Mouse (Mus musculus): Measurements from ENCODE around the gene Polr1e. TPM values are rescaled to one million over a fixed set of nuclear protein-coding genes. Genes with fewer than 3 reads are reported as not detected.

Gene Polr1e
- polyA plus RNA-seq, 1 experiment: 11.5 TPM

- Histone ChIP-seq H3K27me3 (ENCODE audit: control insufficient read depth, insufficient read depth, low read length) (no peaks in the 10 kb centered on the region), H3K27ac (ENCODE audit: insufficient read depth, low read length) (no peak overlapping the region), H3K4me3 (replicated peaks; ENCODE audit: insufficient read depth, low read depth, low read length) (no peak overlapping the region), H3K4me1 (ENCODE audit: control insufficient read depth, insufficient read depth, low read length) (peaks cover 17% of the 10 kb centered on the region)
- 94% methylated on average over 10 of the region's 10 CpGs for WGBS
- DNase-seq: no peak
- no peak for TF ChIP-seq POLR2A (IDR thresholded peaks at IDR 0.05; ENCODE audit: borderline replicate concordance, insufficient read depth, low read length)
- TF ChIP-seq CTCF (IDR thresholded peaks at IDR 0.05; ENCODE audit: borderline replicate concordance, insufficient read depth, low read depth, low read length): no peak
Measured at GRCm38 (mm10) chr4:44976921-44977710, 41.3 kb upstream of the Polr1e start.

- TF ChIP-seq POLR2A (IDR thresholded peaks at IDR 0.05; ENCODE audit: borderline replicate concordance, insufficient read depth, low read length): no peak
- TF ChIP-seq CTCF (IDR thresholded peaks at IDR 0.05; ENCODE audit: borderline replicate concordance, insufficient read depth, low read depth, low read length): no peak
- Histone ChIP-seq H3K4me1 (ENCODE audit: control insufficient read depth, insufficient read depth, low read length) (peaks cover 21% of the 10 kb centered on the region), H3K27ac (ENCODE audit: insufficient read depth, low read length) (no peak overlapping the region), H3K27me3 (ENCODE audit: control insufficient read depth, insufficient read depth, low read length) (no peaks in the 10 kb centered on the region), H3K4me3 (replicated peaks; ENCODE audit: insufficient read depth, low read depth, low read length) (no peak overlapping the region)
- WGBS: 85% methylated on average over 5 of the region's 5 CpGs
- DNase-seq: no peak
Measured at GRCm38 (mm10) chr4:44978175-44978574, 40.2 kb upstream of the Polr1e start.

GRCm38 (mm10) chr4:44979794-44980338 is 38.5 kb upstream of the Polr1e start:
- H3K27ac ChIP-seq (ENCODE audit: insufficient read depth, low read length): no peak overlapping the region
- no peaks in the 10 kb centered on the region for H3K27me3 ChIP-seq (ENCODE audit: control insufficient read depth, insufficient read depth, low read length)
- TF ChIP-seq CTCF (IDR thresholded peaks at IDR 0.05; ENCODE audit: borderline replicate concordance, insufficient read depth, low read depth, low read length): no peak
- no peak for TF ChIP-seq POLR2A (IDR thresholded peaks at IDR 0.05; ENCODE audit: borderline replicate concordance, insufficient read depth, low read length)
- peaks cover 14% of the 10 kb centered on the region for H3K4me1 ChIP-seq (ENCODE audit: control insufficient read depth, insufficient read depth, low read length)
- 86% methylated on average over 7 of the region's 7 CpGs for WGBS
- DNase-seq: no peak
- no peak overlapping the region for H3K4me3 ChIP-seq (replicated peaks; ENCODE audit: insufficient read depth, low read depth, low read length)

GRCm38 (mm10) chr4:44981280-44981973 is 37.0 kb upstream of the Polr1e start, which contains the start of gene Grhpr:
TSS of gene Grhpr (plus strand) at chr4:44981395.
- peak within 1 kb of the TSS; percentile 89 for H3K27ac ChIP-seq (ENCODE audit: insufficient read depth, low read length)
- under 1% methylated on average over 40 of the region's 40 CpGs for WGBS
- TF ChIP-seq CTCF (IDR thresholded peaks at IDR 0.05; ENCODE audit: borderline replicate concordance, insufficient read depth, low read depth, low read length): no peak
- TF ChIP-seq POLR2A (IDR thresholded peaks at IDR 0.05; ENCODE audit: borderline replicate concordance, insufficient read depth, low read length): peak; percentile 68; the same call in 1 of the 2 replicates

GRCm38 (mm10) chr4:44981974-44982287 is 36.5 kb upstream of the Polr1e start:
- Histone ChIP-seq H3K4me1 (ENCODE audit: control insufficient read depth, insufficient read depth, low read length) (peaks cover 14% of the 10 kb centered on the region), H3K4me3 (replicated peaks; ENCODE audit: insufficient read depth, low read depth, low read length) (peak overlapping the region; percentile 78), H3K27me3 (ENCODE audit: control insufficient read depth, insufficient read depth, low read length) (no peaks in the 10 kb centered on the region), H3K27ac (ENCODE audit: insufficient read depth, low read length) (0 out of 2 replicates have a peak overlapping the region, but pooled peaks have one; percentile 89)
- TF ChIP-seq CTCF (IDR thresholded peaks at IDR 0.05; ENCODE audit: borderline replicate concordance, insufficient read depth, low read depth, low read length): no peak
- TF ChIP-seq POLR2A (IDR thresholded peaks at IDR 0.05; ENCODE audit: borderline replicate concordance, insufficient read depth, low read length): no peak
- WGBS: 19% methylated on average over 5 of the region's 5 CpGs
- DNase-seq: no peak

More at GRCm38 (mm10) chr4:44981280-44981973, 37.0 kb upstream of the Polr1e start, which contains the start of gene Grhpr:
- DNase-seq: peak; percentile 71 to 76
- H3K4me3 ChIP-seq (replicated peaks; ENCODE audit: insufficient read depth, low read depth, low read length): peak within 1 kb of the TSS; percentile 78
- H3K4me1 ChIP-seq (ENCODE audit: control insufficient read depth, insufficient read depth, low read length): peaks cover 14% of the 10 kb centered on the region
- H3K27me3 ChIP-seq (ENCODE audit: control insufficient read depth, insufficient read depth, low read length): no peaks in the 10 kb centered on the region

- 72% methylated on average over 11 of the region's 11 CpGs for WGBS
- peaks cover 14% of the 10 kb centered on the region for H3K4me1 ChIP-seq (ENCODE audit: control insufficient read depth, insufficient read depth, low read length)
- no peak overlapping the region for H3K4me3 ChIP-seq (replicated peaks; ENCODE audit: insufficient read depth, low read depth, low read length)
- no peak for DNase-seq
- H3K27ac ChIP-seq (ENCODE audit: insufficient read depth, low read length): no peak overlapping the region
- TF ChIP-seq POLR2A (IDR thresholded peaks at IDR 0.05; ENCODE audit: borderline replicate concordance, insufficient read depth, low read length) (no peak), CTCF (IDR thresholded peaks at IDR 0.05; ENCODE audit: borderline replicate concordance, insufficient read depth, low read depth, low read length) (no peak)
- no peaks in the 10 kb centered on the region for H3K27me3 ChIP-seq (ENCODE audit: control insufficient read depth, insufficient read depth, low read length)
Measured at GRCm38 (mm10) chr4:44982440-44983130, 35.8 kb upstream of the Polr1e start.

GRCm38 (mm10) chr4:44983131-44983740 is 35.1 kb upstream of the Polr1e start:
- TF ChIP-seq CTCF (IDR thresholded peaks at IDR 0.05; ENCODE audit: borderline replicate concordance, insufficient read depth, low read depth, low read length) (no peak), POLR2A (IDR thresholded peaks at IDR 0.05; ENCODE audit: borderline replicate concordance, insufficient read depth, low read length) (no peak)
- Histone ChIP-seq H3K4me3 (replicated peaks; ENCODE audit: insufficient read depth, low read depth, low read length) (no peak overlapping the region), H3K27ac (ENCODE audit: insufficient read depth, low read length) (no peak overlapping the region), H3K27me3 (ENCODE audit: control insufficient read depth, insufficient read depth, low read length) (no peaks in the 10 kb centered on the region), H3K4me1 (ENCODE audit: control insufficient read depth, insufficient read depth, low read length) (peaks cover 14% of the 10 kb centered on the region)
- WGBS: 93% methylated on average over 10 of the region's 10 CpGs
- DNase-seq: no peak

All from cerebellum, adult 2 months (tissue).